Mouse (Mus musculus): ENCODE data around the gene Calcoco2.
"Not testable (repeated sequence)": the region's sequence is repeated elsewhere in the genome, so short reads cannot be mapped to it uniquely, and the experiment has no call there.

Calcoco2 gene

GRCm38 (mm10) chr11:96111751-96112150 lies at the start of gene Calcoco2:
Calcoco2 (minus strand) TSS chr11:96111964.
- DNase-seq (ENCODE audit: low read depth), result no peak

- DNase-seq (ENCODE audit: low read depth), result no peak
Measured at GRCm38 (mm10) chr11:96147471-96147870, 35.7 kb upstream of the Calcoco2 start.

GRCm38 (mm10) chr11:96145622-96146270 lies 34.0 kb upstream of the Calcoco2 start:
- DNase-seq (ENCODE audit: low read depth), result peak; percentile 49

- no peak for DNase-seq (ENCODE audit: low read depth)
Measured at GRCm38 (mm10) chr11:96143766-96144165, 32.0 kb upstream of the Calcoco2 start.

- no peak for DNase-seq (ENCODE audit: low read depth)
Measured at GRCm38 (mm10) chr11:96140726-96141175, 29.0 kb upstream of the Calcoco2 start.

- DNase-seq (ENCODE audit: low read depth), result no peak
Measured at GRCm38 (mm10) chr11:96135847-96136246, 24.1 kb upstream of the Calcoco2 start.

- DNase-seq (ENCODE audit: low read depth), result peak; percentile 36
Measured at GRCm38 (mm10) chr11:96133239-96133865, 21.6 kb upstream of the Calcoco2 start, which contains the start of gene Ttll6. Ttll6 (plus strand) TSS chr11:96133786.

- no peak for DNase-seq (ENCODE audit: low read depth)
Measured at GRCm38 (mm10) chr11:96130606-96131005, 18.8 kb upstream of the Calcoco2 start.

GRCm38 (mm10) chr11:96124052-96124914 lies 12.5 kb upstream of the Calcoco2 start:
- DNase-seq (ENCODE audit: low read depth), result no peak

GRCm38 (mm10) chr11:96122806-96123205 lies 11.0 kb upstream of the Calcoco2 start:
- not testable (repeated sequence) for DNase-seq (ENCODE audit: low read depth)

GRCm38 (mm10) chr11:96119401-96119800 lies 7.6 kb upstream of the Calcoco2 start:
- no peak for DNase-seq (ENCODE audit: low read depth)

GRCm38 (mm10) chr11:96116925-96117324 lies 5.2 kb upstream of the Calcoco2 start:
- DNase-seq (ENCODE audit: low read depth), result not testable (repeated sequence)

GRCm38 (mm10) chr11:96116116-96116515 lies 4.4 kb upstream of the Calcoco2 start:
- DNase-seq (ENCODE audit: low read depth), result no peak

GRCm38 (mm10) chr11:96115416-96115815 lies 3.7 kb upstream of the Calcoco2 start:
- DNase-seq (ENCODE audit: low read depth), result no peak

GRCm38 (mm10) chr11:96114077-96114476 lies 2.3 kb upstream of the Calcoco2 start:
- DNase-seq (ENCODE audit: low read depth), result no peak

GRCm38 (mm10) chr11:96110950-96111349 lies 814 bp downstream of the Calcoco2 start:
- not testable (repeated sequence) for DNase-seq (ENCODE audit: low read depth)

GRCm38 (mm10) chr11:96108376-96108775 lies 3.4 kb downstream of the Calcoco2 start:
- no peak for DNase-seq (ENCODE audit: low read depth)

GRCm38 (mm10) chr11:96093361-96093760 lies 18.4 kb downstream of the Calcoco2 start:
- DNase-seq (ENCODE audit: low read depth), result peak; percentile 60

- DNase-seq (ENCODE audit: low read depth), result no peak
Measured at GRCm38 (mm10) chr11:96092674-96093291, 19.0 kb downstream of the Calcoco2 start.

GRCm38 (mm10) chr11:96091073-96091472 lies 20.7 kb downstream of the Calcoco2 start:
- no peak for DNase-seq (ENCODE audit: low read depth)

GRCm38 (mm10) chr11:96087981-96088380 lies 23.8 kb downstream of the Calcoco2 start:
- DNase-seq (ENCODE audit: low read depth), result no peak

- DNase-seq (ENCODE audit: low read depth), result no peak
Measured at GRCm38 (mm10) chr11:96082682-96083081, 29.1 kb downstream of the Calcoco2 start.

Data from naive thymus-derived CD4-positive, alpha-beta T cell, adult 2 months (primary cell).